ENCODE assay signal across 8 mouse cellular contexts in the genomic region with DNA sequence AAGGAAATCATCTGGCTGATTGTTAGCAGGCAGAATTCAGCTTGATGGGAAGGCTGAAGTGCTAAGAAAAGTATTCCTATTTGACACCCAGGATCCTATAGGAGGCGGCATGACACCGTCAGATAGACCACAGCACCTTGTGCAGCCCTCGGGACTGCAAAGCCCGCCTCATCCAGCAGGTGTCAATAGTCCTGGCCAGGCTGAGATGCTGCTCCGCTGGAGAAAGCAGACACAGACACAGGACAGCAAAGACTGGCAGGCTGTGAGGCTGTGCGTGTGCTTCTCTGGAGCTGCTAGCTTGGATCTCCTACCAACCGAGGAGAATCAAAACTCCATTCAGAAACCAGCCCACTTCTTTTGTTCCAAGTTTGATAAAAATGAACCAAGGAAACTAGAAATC.
DNase-seq lines count a peak whose midpoint lies in the region; ATAC-seq and TF ChIP-seq lines count a peak whose summit lies in the region.

No protein-coding gene starts in this region.

- H3K27me3 ChIP-seq in forebrain, postnatal 0 days (ENCODE audit: insufficient read depth, low read length), result peaks cover 7% of the 10 kb centered on the region; the same call in 1 of the 2 replicates
- H3K27me3 ChIP-seq in liver, postnatal 0 days (ENCODE audit: insufficient read depth, low read length), result no peaks in the 10 kb centered on the region
- H3K27me3 ChIP-seq in neural tube, embryonic 15.5 days (replicated peaks), result peaks cover 48% of the 10 kb centered on the region
- H3K27me3 ChIP-seq in testis, adult 2 months (ENCODE audit: control insufficient read depth, insufficient read depth, low read length), result no peaks in the 10 kb centered on the region

- no peak for TF ChIP-seq EP300 in liver, postnatal 0 days (IDR thresholded peaks at IDR 0.05; ENCODE audit: low read depth)

- 3% methylated on average over 7 of the region's 7 CpGs for WGBS in forebrain, postnatal 0 days
- 0% methylated on average over 7 of the region's 7 CpGs for WGBS in liver, postnatal 0 days (ENCODE audit: insufficient replicate concordance)
- 2% methylated on average over 7 of the region's 7 CpGs for whole genome bisulfite sequencing in neural tube, embryonic 15.5 days

- no peaks in the 10 kb centered on the region for H3K9me3 ChIP-seq in forebrain, postnatal 0 days (ENCODE audit: low read length)
- no peaks in the 10 kb centered on the region for H3K9me3 ChIP-seq in liver, postnatal 0 days (ENCODE audit: low read length)
- H3K9me3 ChIP-seq in neural tube, embryonic 15.5 days (replicated peaks), result no peaks in the 10 kb centered on the region

- no peak overlapping the region for H3K27ac ChIP-seq in forebrain, postnatal 0 days (ENCODE audit: low read depth, low read length)
- H3K27ac ChIP-seq in liver, postnatal 0 days (ENCODE audit: low read depth), result no peak overlapping the region
- H3K27ac ChIP-seq in neural tube, embryonic 15.5 days (replicated peaks), result no peak overlapping the region
- H3K27ac ChIP-seq in testis, adult 2 months (ENCODE audit: control insufficient read depth, insufficient read depth, low read depth, low read length), result no peak overlapping the region

- H3K4me1 ChIP-seq in forebrain, postnatal 0 days (ENCODE audit: insufficient read depth), result peaks cover 4% of the 10 kb centered on the region
- no peaks in the 10 kb centered on the region for H3K4me1 ChIP-seq in liver, postnatal 0 days (ENCODE audit: insufficient read depth)
- H3K4me1 ChIP-seq in neural tube, embryonic 15.5 days, result peaks cover 14% of the 10 kb centered on the region
- no peaks in the 10 kb centered on the region for H3K4me1 ChIP-seq in testis, adult 2 months (ENCODE audit: control insufficient read depth, insufficient read depth, low read length)

- peak; percentile 87 for DNase-seq in ES-CJ7 (ENCODE audit: low read depth, low spot score)
- DNase-seq in cerebellum, adult 18-20 months, result peak; percentile 88 to 92
- DNase-seq in forebrain, postnatal 0 days, result peak; percentile 87
- DNase-seq in heart, postnatal 4 days, result peak; percentile 87
- peak; percentile 50 to 79 for DNase-seq in layer of hippocampus, adult 18-20 months (ENCODE audit: low spot score in 2 of 2)
- peak; percentile 85 for DNase-seq in liver, postnatal 0 days

- no peak overlapping the region for H3K9ac ChIP-seq in forebrain, postnatal 0 days
- no peak overlapping the region for H3K9ac ChIP-seq in liver, postnatal 0 days (replicated peaks)
- H3K9ac ChIP-seq in neural tube, embryonic 15.5 days (replicated peaks), result no peak overlapping the region

- no peak for TF ChIP-seq POLR2A in testis, adult 2 months (IDR thresholded peaks at IDR 0.05; ENCODE audit: control insufficient read depth, low read depth, low read length)

- H3K4me2 ChIP-seq in forebrain, postnatal 0 days (ENCODE audit: low read depth), result no peak overlapping the region
- H3K4me2 ChIP-seq in liver, postnatal 0 days (ENCODE audit: low read depth, low read length), result no peak overlapping the region
- no peak overlapping the region for H3K4me2 ChIP-seq in neural tube, embryonic 15.5 days

- TF ChIP-seq CTCF in forebrain, postnatal 0 days (IDR thresholded peaks at IDR 0.05; ENCODE audit: low read depth), result peak; percentile 97
- TF ChIP-seq CTCF in liver, postnatal 0 days (IDR thresholded peaks at IDR 0.05; ENCODE audit: low read depth), result peak; percentile 98
- TF ChIP-seq CTCF in testis, adult 2 months (IDR thresholded peaks at IDR 0.05; ENCODE audit: control insufficient read depth, insufficient read depth, insufficient replicate concordance, low read depth, low read length), result peak; percentile 78; the same call in 1 of the 2 replicates

- ATAC-seq in forebrain, postnatal 0 days, result peak; percentile 93
- peak; percentile 96 for ATAC-seq in liver, postnatal 0 days
- peak; percentile 95 for ATAC-seq in neural tube, embryonic 15.5 days (ENCODE audit: low FRiP score)

- H3K4me3 ChIP-seq in forebrain, postnatal 0 days (ENCODE audit: low read depth, low read length), result no peak overlapping the region
- no peak overlapping the region for H3K4me3 ChIP-seq in liver, postnatal 0 days (ENCODE audit: low read depth, low read length)
- H3K4me3 ChIP-seq in neural tube, embryonic 15.5 days (replicated peaks), result no peak overlapping the region
- H3K4me3 ChIP-seq in testis, adult 2 months (ENCODE audit: control insufficient read depth, low read depth, low read length), result no peak overlapping the region

- no peaks in the 10 kb centered on the region for H3K36me3 ChIP-seq in forebrain, postnatal 0 days (ENCODE audit: insufficient read depth)
- H3K36me3 ChIP-seq in liver, postnatal 0 days (replicated peaks; ENCODE audit: insufficient read depth, low read length), result no peaks in the 10 kb centered on the region
- H3K36me3 ChIP-seq in neural tube, embryonic 15.5 days, result no peaks in the 10 kb centered on the region
- H3K36me3 ChIP-seq in testis, adult 2 months (ENCODE audit: control insufficient read depth, insufficient read depth, low read length), result no peaks in the 10 kb centered on the region
